Mouse (Mus musculus): ENCODE measurements around the gene Cenpe. TPM values are rescaled to one million over a fixed set of nuclear protein-coding genes. Genes with fewer than 3 reads are reported as not detected.

Gene Cenpe
- total and polyA plus RNA-seq, 3 experiments: 19.5 to 119 (median 26.4) TPM

GRCm38 (mm10) chr3:135293703-135294102 lies 81.4 kb downstream of the Cenpe start:
- Histone ChIP-seq H3K36me3 (ENCODE audit: control insufficient read depth in 1 of 2, insufficient read depth in 2 of 2, low read length in 2 of 2) (peaks cover 0 to under 1% of the 10 kb centered on the region in 2 experiments; a peak in 2 of 4 replicates), H3K4me1 (ENCODE audit: control insufficient read depth in 1 of 2, insufficient read depth in 2 of 2, low read length in 2 of 2) (peaks cover 0 to 6% of the 10 kb centered on the region in 2 experiments; a peak in 2 of 4 replicates), H3K9me3 (replicated peaks; ENCODE audit: insufficient read depth, low read length) (no peaks in the 10 kb centered on the region), H3K9ac (ENCODE audit: control insufficient read depth, low read depth, low read length, poor library complexity, severe bottlenecking) (no peak overlapping the region), H3K27ac (ENCODE audit: control insufficient read depth, low read depth, low read length) (no peak overlapping the region), H3K79me2 (ENCODE audit: control insufficient read depth, insufficient read depth, low read length, poor library complexity) (no peaks in the 10 kb centered on the region), H3K4me3 (ENCODE audit: control insufficient read depth in 1 of 2, insufficient read depth in 1 of 2, low read depth in 2 of 2, low read length in 2 of 2) (no peak overlapping the region), H3K27me3 (ENCODE audit: control insufficient read depth in 1 of 2, insufficient read depth in 2 of 2, low read length in 2 of 2) (no peaks in the 10 kb centered on the region)
- TF ChIP-seq TBP (IDR thresholded peaks at IDR 0.05; ENCODE audit: low read depth, low read length) (no peak), MAZ (IDR thresholded peaks at IDR 0.05; ENCODE audit: low read depth, low read length) (no peak), POLR2AphosphoS5 (IDR thresholded peaks at IDR 0.05; ENCODE audit: borderline replicate concordance, low read depth, low read length) (no peak), ZMIZ1 (IDR thresholded peaks at IDR 0.05; ENCODE audit: low read depth, low read length) (no peak), MEF2A (IDR thresholded peaks at IDR 0.05; ENCODE audit: extremely low read depth, insufficient replicate concordance, low read depth, low read length, poor library complexity, severe bottlenecking) (no peak), USF1 (IDR thresholded peaks at IDR 0.05; ENCODE audit: low read depth, low read length) (no peak), ZNF384 (IDR thresholded peaks at IDR 0.05; ENCODE audit: low read depth, low read length) (no peak)
- DNase-seq (ENCODE audit: low read depth, low spot score): no peak

DNA sequence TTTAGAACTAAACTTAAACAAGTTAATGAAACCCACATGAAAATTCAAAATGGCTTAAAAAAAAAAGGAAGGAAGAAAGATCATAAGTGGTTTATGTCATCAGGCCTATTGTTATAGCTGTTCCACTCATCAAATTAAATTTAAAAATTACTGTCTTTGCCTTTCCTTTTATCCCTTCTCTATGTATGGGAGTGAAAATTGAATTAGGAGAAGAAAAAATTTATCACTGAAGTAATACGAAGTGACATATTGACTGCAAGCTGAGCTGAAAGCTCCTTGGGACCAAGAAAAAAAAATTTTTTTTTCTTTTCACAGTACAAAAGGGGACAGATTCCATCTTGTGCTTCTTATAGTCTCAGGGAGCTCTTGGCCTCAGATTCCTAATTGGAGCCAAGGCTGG lies 83.2 kb downstream of the Cenpe start:
- Histone ChIP-seq H3K79me2 (ENCODE audit: control insufficient read depth, insufficient read depth, low read length, poor library complexity) (no peaks in the 10 kb centered on the region), H3K9me3 (replicated peaks; ENCODE audit: insufficient read depth, low read length) (no peaks in the 10 kb centered on the region), H3K9ac (ENCODE audit: control insufficient read depth, low read depth, low read length, poor library complexity, severe bottlenecking) (no peak overlapping the region), H3K4me1 (ENCODE audit: control insufficient read depth in 1 of 2, insufficient read depth in 2 of 2, low read length in 2 of 2) (peaks cover 0 to 14% of the 10 kb centered on the region in 2 experiments; a peak in 3 of 4 replicates), H3K36me3 (ENCODE audit: control insufficient read depth in 1 of 2, insufficient read depth in 2 of 2, low read length in 2 of 2) (peaks cover 0 to 5% of the 10 kb centered on the region in 2 experiments; a peak in 2 of 4 replicates), H3K4me3 (ENCODE audit: control insufficient read depth in 1 of 2, insufficient read depth in 1 of 2, low read depth in 2 of 2, low read length in 2 of 2) (no peak overlapping the region), H3K27ac (ENCODE audit: control insufficient read depth, low read depth, low read length) (no peak overlapping the region), H3K27me3 (ENCODE audit: control insufficient read depth in 1 of 2, insufficient read depth in 2 of 2, low read length in 2 of 2) (no peaks in the 10 kb centered on the region)
- no peak for DNase-seq (ENCODE audit: low read depth, low spot score)
- no peak for TF ChIP-seq POLR2AphosphoS2 (IDR thresholded peaks at IDR 0.05; ENCODE audit: low read length)
- TF ChIP-seq USF2 (IDR thresholded peaks at IDR 0.05; ENCODE audit: borderline replicate concordance in 1 of 2, insufficient read depth in 1 of 2, low read depth in 1 of 2, low read length in 2 of 2): no peak
- no peak for TF ChIP-seq CHD1 (IDR thresholded peaks at IDR 0.05; ENCODE audit: low read depth, low read length)
- TF ChIP-seq BHLHE40 (IDR thresholded peaks at IDR 0.05; ENCODE audit: borderline replicate concordance, low read depth, low read length): no peak
- no peak for TF ChIP-seq MXI1 (IDR thresholded peaks at IDR 0.05; ENCODE audit: low read depth, low read length)
- no peak for TF ChIP-seq HCFC1 (IDR thresholded peaks at IDR 0.05; ENCODE audit: low read depth, low read length)
- TF ChIP-seq SMC3 (IDR thresholded peaks at IDR 0.05; ENCODE audit: low read depth, low read length): no peak
- no peak for TF ChIP-seq POLR2AphosphoS5 (IDR thresholded peaks at IDR 0.05; ENCODE audit: borderline replicate concordance, low read depth, low read length)
